Mouse (Mus musculus) ES-Bruce4 (cell line): Measurements from ENCODE around the gene Lpcat3.

Experiments
- CTCF ChIP-seq: IDR thresholded peaks from one replicate; pipeline ENCODE4 v1.8.1; 2011; ENCODE audit warnings: low read depth, low read length
- EP300 ChIP-seq: IDR thresholded peaks from 2 replicates; pipeline ENCODE4 v1.6.1; 2011; ENCODE audit warnings: low read depth, low read length; ENCODE audit not compliant: insufficient read depth
- POLR2A ChIP-seq: IDR thresholded peaks from one replicate; pipeline ENCODE4 v1.8.1; 2011; ENCODE audit warnings: low read length; ENCODE audit not compliant: insufficient read depth

- TF ChIP-seq CTCF = no peak
- no peak for TF ChIP-seq POLR2A
- no peak for TF ChIP-seq EP300
Observed at GRCm38 (mm10) chr6:124729850-124730705, 67.3 kb downstream of the Lpcat3 start.
